Mouse (Mus musculus) granulocyte monocyte progenitor cell, adult 5-6 weeks (primary cell): ENCODE data around the gene Wwox. TPM values are rescaled to one million over a fixed set of nuclear protein-coding genes. Genes with fewer than 3 reads are reported as not detected.
A peak's percentile ranks its signal among the peaks of the same experiment; 100 is the strongest.

Experiments used
- ATAC-seq: replicated peaks from 2 replicates; pipeline ENCODE4 v1.8.0; 2016; ENCODE audit warnings: mild to moderate bottlenecking, moderate TSS enrichment, inconsistent platforms; ENCODE audit not compliant: poor library complexity, severe bottlenecking
- total RNA-seq, 2 experiments: library from RNA; stranded (forward) in 1 of 2; stranded (reverse) in 1 of 2; fragments of 200-712, 200-1000 nt in 1 of 2; fragments of >200 nt in 1 of 2; fragmentation: Nextera tagmentation in 1 of 2; gene quantifications; 2 replicates each; pipeline ENCODE4 v1.2.3; 2014 to 2017

The Wwox gene
- total RNA-seq, 2 experiments from 2014 or later, result 13.6 to 25.5 TPM

DNA sequence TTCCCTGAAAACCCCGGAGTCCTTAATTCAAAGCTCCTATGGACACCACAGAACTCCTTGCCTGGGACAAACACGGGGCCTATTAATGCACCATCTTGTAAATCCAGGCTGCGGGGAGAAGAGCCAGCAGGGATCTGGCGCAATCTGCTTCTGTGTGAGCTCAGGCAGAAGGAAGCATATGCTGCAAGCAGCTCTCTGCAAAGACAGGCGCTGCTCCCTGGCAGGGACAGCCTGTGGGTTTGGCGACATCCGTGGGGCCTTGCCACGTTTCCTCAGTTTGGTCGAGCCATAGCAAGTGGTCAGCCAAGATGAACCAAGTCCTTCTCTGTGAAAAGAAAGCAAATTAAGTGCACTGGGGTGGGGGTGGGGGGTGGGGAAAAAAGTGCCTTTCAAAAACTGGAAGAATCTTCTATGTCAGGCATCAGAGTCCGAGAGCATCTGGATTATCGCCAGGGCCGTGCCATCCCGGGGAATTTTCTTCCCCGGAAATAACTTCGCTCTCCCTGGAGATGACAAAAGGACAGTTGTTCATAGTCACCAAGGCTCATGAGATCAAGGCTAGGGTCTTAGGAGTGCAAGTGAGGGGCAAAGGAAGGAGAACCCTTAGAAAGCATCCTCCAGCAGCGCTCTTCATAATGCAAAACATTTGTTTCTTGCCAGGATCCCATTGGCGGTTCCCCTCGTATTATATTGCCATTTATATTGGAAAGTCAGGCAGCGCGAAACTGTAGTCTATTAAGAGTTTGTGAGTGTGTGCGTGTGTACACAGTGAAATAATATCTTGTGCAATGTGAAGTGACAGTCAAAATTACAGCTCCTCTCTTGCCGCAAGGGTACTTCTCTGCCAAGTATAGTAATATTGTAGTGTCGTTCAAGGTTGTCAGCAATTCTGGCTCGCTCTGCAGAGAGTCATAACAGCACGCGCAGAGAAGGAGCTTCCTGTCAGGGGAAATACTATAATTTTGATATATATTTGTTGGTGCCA lies 152.1 kb downstream of the Wwox start:
- peak; percentile 81 for ATAC-seq

DNA sequence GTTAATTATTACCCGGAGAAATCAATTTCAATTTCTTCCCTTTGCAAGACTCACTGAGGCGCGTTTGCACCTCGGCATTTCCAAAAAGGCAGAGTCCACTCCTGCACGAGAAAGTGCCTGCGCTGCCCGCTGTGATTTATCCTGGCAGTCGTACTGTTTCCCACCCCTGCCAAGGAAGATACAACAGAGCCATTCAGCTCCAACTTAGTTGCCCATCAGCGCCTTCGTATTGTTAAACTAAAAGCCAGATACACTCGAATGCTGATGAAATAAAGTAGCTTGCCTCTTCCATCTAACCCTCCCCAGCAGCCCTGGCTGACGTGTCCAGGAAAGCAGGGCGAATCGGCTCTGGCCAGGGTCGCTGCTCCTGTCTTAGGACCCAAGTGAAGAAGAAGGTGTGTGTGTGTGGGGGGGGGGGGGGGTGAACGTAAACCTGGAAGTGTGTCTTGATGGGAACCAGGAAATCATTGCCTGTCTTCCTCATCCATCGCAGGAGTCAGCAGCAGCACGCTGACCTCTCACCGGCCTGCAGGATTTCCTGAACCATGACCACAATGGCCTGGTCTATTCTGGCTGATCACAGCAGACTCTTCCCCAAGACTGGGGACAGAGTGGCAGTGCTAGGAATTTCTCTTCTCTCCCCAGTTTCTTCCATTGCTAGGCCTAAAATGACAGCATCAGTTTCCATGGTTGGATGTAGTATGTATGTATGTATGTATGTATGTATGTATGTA lies 154.1 kb downstream of the Wwox start:
- no peak for ATAC-seq

DNA sequence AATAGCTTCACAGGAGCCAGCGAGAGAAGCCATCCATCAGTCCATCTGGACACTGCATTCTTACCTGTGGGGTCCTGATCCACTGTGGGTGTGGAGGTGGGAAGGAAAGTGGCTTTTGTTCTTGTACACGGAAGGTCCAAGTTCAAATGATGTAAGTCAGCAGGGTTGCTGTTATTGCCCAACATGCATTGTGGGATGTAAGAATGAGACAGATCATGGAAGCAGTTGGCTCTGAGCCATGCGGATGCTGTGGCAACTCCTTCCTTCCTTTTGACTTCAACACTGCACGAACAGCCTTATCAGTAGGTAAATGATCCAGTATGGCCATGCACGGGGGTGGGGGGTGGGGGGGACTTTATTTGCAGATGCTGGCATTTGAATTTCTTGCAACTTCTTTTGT lies 155.4 kb downstream of the Wwox start:
- ATAC-seq, result peak; percentile 81

DNA sequence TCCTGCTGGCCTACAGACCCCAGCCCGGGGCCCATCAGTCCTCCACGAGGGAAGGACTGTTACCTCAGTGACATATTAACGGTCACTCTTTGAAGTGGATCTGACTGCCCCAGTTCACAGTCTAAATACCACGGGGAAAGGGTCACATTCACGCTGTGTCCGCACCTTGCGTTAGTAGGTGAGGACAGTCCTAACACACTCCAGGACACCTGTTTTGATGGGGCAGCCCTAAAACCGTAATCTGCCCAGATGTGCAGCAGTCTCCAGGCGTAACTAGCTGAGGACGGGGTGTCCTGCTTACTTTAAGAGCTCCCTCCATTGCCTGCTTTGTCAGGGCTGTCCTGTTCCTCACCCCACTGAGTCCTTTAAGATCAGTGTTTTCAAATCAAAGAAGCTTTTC lies 160.1 kb downstream of the Wwox start:
- ATAC-seq, result no peak

DNA sequence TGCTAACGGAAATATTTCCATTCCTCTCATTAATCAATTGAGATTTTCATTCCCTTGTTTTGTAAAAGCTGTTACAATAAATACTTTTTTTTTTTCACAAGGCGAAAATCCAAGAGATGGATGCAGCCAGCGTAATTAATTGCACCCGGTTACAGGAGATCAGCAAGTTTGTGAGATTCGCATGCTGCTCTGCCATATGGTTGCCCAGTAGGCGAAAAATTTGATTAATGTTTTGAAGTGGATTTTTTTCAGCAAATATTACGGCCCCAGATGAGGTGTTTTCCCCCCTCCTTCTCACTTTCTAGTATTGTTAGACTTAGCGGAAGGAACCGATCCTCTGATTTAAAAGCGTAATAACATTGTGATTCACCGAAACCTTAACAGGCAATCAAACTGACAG lies 160.7 kb downstream of the Wwox start:
- ATAC-seq, result no peak

DNA sequence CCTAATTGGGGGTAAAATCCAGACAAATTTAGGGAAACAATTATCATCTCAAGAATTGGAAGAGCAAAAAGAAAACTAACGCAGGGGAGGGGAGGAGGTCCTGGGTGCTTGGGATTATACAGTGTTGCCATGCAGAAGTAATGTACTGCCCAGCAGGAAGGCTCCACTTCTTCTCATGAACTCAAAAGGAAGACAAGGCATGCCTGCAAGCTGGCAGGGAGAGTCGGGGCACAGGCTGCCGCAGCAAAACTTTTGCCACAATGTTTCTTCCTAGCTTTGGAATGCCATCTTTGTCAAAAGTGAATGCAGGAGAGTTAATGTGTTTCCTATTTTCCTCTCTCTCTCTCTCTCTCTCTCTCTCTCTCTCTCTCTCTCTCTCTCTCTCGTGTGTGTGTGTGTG lies 163.6 kb downstream of the Wwox start:
- ATAC-seq, result no peak

DNA sequence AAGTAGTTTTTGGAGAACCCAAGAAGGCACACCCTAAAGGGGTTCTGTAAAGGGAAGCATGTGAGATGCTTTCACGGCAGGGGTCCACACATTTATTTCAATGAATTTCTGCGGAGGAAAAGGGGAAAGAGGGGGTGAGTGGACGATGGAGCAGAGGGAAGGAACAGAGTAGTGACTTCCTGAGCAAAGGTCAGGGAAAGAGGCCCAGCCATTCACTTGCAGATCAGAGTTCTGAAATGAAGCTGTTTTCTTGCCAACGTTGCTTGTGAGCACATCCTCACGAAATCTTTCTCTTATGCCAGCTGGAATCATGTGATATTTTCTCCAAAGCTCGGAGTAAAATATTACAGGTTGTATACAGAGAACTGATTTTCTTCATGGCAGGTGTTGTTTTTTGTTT lies 164.1 kb downstream of the Wwox start:
- no peak for ATAC-seq

DNA sequence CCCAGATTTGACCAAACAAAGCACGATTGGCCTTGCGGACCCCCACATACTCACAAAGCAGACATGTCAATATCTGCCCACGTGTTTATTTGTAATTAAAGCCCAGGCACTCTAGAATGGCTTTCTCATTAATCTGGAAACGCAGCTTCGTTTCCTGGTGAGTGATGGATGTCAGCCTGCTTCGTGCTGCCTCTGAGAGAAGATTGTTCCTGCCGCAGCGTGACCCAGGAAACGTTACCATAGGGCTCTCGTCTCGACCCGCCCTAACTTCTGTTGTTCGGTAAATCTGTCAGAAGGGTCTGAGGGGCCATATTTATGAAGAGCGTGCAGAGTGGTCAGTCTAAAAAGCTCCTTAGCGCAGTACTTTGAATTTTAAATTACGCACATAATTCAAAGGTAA lies 164.9 kb downstream of the Wwox start:
- no peak for ATAC-seq

DNA sequence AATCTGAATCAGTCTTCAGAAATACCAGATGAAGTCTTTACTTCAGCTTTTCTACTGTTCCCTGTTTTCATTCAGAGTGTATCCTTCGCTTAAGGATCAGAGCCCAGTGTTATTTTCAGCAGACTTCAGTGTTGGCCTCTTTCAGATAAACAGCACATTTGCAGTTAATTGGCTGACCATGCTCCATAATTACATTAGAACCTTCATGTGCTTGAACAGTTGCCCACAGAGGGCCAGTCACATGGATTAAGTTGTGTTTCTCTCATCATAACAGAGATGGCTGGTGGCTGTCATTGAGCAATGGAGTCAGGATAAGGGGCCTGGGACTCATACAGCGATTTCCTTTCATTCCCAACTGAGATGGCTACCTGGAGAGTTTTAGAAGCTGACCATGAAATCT lies 166.2 kb downstream of the Wwox start:
- ATAC-seq, result no peak

DNA sequence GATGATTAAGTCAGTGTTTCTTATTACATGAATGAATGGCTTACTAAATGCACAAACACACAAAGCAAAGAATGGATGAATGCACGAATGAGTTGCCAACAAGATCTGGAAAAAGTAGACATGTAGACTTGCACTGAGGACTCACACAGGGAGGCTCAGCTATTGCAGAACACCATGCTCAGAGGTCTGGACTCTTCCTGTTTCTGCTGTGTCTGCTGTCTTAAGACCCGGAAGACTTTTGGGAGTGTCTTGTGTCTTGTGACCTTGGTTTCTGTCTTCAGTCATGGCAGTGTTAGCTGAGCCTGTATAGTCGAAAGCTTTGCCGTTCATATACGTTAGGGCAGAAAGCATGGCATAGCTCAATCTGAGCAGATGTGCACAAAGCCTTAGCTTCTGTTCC lies 169.9 kb downstream of the Wwox start:
- peak; percentile 80 for ATAC-seq

DNA sequence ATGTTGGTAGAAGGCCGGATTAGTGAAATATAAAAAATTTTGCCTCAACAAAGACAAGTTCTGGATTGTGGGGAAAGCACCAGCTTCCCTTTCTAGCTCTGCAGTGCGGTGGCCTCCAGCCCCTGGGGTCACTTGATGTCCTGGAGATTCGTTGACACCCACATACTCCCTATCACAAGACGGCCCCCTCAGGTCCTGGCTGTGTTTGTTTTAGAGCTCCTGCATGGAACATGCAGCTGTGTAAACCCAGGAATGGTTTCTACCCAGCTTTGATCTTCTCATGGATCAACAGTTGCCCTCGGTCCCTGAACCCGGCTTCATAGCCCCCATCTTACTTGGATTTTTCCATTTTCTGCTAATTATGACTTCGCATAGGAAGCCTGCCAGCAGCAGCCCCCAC lies 171.6 kb downstream of the Wwox start:
- no peak for ATAC-seq

DNA sequence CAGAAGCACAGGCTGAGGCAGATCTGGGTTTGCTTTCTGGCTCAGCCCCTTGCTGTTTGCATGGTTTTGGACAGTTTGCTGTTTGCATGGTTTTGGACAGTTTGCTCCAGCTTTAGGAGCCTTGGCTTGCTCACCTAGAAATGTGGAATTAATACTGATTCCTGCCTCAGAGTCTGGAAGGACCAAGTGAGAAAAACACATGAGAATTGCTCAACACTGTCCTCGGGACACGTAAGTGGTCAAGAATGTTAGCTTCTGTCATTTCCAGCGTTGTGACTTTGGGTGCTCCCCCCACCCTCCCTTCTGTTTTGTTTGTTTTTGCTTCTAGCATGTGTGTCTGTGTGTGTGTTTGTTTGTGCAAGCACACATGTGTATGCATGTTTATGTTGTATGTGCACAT lies 172.6 kb downstream of the Wwox start:
- ATAC-seq, result no peak

DNA sequence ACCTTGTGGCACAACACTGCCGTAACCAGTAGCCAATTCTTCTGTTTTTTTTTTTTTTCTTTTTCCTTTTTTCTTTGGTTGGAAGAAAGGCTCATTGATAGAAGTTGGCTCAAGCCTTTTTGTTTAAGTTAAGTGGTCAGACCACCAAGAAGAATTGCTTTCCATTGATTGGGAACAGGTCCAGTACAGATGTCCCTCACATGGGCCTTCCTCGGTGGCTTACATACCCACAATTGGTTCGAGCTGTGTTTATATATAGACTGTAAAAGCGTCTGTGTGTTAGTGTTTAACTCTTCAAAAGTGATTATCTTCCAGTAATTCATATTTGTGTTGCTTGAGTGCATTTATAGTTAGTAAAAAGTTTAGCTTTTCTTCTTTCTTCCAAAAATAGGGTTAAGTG lies 176.0 kb downstream of the Wwox start:
- ATAC-seq, result no peak

DNA sequence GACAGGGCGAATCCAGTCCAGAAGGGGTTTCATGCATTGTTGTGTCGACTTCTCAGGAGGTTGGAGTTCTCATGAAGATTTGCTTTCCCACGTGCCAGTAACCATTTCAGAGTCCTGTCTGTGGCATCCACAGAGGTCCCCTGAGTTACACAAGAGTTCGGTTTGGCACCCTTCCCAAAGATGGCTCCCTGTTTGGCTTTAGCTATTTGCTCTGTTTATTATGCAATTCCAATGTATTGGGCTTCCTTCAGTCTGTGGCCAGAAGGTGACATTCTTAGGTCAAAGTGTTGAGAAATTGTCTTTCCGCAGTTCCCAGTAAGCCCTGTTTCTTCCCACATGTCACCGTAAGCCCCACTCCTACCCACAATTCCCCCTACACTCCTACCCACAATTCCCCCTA lies 176.5 kb downstream of the Wwox start:
- ATAC-seq, result peak; percentile 92

DNA sequence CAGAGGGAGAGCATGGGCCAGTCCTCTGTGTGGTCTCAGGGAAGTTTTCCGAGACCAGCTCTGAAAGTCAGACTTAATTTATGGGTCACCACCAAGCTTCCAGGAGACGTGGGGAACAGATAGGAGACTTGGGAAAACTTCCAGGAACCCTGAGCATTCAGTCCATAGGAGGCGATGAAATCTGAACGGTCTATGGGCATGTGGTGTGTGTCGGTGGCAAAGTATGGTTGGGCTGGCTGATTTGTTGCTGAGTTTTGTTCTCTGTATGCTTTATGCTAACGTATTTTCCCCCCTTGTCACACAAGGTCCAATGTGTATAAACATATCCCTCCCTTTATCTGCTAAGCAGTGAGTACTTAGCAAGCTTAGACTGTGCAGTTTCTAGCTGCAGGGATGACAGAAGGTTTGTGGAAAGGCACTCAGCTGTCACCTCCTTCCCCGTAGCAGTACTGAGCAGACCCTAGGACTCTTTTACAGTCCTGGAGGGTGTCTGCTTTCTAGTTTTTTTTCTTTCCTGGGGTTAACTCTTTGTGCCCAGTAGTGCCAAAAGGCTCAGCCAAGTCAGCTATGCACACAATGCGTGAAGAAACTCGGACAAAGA lies 179.6 kb downstream of the Wwox start:
- no peak for ATAC-seq

DNA sequence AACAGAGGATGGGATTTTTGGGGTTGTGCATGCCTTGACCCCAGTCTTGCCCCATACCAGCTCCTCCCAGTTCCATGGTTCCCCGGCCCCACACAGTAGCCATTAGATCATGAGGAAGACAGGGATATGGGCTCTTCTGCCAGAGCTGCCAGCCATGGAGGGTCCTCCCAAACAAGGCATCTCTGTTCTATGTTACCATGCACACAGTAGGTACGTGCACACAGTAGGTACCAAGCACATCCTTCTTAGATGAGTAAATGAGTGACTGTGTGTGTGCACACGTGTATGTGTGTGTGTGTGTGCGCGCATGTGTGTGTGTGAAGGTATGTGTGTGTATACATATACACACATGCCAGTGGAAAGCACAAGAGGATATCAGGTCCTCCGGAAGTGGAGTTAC lies 185.9 kb downstream of the Wwox start:
- ATAC-seq, result no peak

DNA sequence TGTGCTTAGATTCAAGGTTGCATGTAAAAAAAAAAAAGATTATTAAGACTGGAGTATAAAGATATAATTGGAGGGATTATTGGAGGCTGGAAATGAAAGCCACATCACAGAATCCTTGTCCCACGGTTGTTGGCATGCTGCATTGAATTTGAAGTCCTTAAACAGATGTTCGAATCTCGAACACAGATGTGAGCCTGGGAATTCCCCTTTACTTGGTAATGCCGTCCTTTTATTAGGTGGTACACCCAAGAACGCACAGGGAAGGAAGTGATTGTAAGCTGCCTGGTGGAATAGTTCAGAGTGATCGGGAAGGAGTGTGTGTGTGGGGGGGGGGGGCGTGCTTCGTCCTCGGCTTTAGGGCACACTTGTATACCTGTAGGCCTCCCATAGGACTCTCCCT lies 187.4 kb downstream of the Wwox start:
- no peak for ATAC-seq

DNA sequence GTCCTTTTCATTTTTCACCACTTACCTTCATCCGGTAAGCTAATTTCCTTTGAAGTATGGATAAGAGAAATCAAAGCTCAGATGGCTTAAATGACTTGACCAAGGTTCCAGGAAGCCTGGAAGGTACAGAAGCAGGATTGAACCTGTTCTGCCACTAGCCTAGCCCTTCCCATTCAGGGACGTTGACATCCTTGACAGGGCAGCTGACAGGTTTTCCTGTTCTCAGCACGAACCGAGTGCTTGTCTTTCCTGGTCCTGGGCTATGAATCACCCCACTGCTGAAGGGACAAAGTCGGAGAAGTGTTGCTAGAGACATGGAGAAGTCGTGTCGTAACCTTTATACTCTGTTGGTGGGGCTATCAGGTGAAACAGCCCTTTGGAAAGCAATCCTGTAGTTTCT lies 190.3 kb downstream of the Wwox start:
- no peak for ATAC-seq

DNA sequence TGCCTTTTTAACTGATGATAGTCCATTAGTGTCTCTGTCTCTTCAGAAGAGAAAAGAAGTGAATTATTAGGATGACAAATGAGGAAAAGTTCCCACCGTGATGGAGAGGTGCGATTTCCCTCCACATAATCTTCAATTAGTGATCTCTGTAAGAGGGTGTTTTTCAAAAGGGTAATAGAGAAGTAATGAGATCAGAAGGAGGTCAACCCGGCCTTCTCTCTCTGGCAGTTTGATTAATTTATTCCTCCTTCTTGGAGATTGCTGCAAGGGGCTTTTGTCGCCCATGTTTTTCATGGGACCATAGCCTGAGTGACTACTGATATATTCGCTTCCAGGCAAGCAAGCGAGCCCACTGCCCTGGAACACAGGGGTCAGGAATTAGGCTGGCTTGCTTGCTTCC lies 191.6 kb downstream of the Wwox start:
- ATAC-seq, result no peak

DNA sequence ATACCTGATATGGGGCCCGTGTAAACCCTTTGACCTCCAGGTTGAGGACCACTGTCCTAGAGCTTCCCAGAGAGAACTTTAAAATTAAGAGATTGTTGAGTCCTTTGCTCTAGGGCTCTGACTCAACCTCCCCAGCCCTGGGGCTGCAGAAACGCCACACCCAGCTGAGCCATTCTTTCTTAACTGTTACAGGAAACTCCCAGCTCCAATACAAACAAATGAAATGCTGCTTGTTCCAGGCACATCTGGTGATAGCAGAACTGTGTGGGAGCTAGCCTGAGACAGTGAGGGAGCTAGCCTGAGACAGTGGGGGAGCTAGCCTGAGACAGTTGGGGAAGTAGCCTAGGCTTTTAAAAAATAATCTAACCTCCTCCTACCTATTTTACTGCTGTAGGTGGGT lies 194.7 kb downstream of the Wwox start:
- ATAC-seq, result no peak

DNA sequence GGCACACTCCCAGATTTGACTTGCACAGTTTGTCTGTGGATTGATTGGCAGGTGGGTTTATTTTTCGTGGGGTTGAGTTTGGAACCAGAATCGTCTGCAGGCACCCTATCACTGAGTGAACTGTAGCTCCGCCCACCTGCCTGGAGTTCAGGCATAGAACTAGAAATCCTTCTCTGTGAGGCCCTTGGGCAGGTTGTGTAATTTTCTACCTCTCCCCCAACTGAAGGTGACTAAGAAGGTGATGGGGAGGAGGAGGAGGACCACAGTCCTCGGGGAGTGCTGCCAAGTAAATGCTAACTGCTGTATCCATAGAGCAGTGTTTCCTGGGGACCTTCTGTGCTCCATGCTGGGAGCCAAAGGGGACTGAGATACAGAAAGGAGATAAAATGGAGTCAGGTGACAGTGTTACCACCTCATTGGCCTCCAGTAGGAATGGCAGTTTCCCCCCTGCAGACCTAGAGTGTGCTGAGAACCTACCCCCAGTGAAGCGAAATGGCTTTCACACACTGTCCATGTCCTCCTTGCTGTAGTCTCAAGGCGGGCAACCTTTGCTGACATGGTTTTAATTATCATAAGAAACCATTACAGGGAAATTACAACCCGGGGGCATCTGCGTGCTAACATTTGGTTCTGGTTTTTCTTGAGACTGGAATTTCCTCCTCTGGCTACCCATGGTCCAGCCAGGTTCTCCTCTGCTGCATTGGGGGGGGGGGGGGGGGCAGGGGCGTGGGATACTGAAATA lies 195.4 kb downstream of the Wwox start:
- ATAC-seq, result no peak
